Mouse (Mus musculus) left cerebral cortex, adult 11 months (tissue): ENCODE measurements around the gene H2-M10.5.
"Not testable (repeated sequence)": the region's sequence is repeated elsewhere in the genome, so short reads cannot be mapped to it uniquely, and the experiment has no call there.

Experiments used
- DNase-seq: peaks from one replicate; pipeline ENCODE4 v3.0.0; 2022; ENCODE audit warnings: low spot score

H2-M10.5 gene

GRCm38 (mm10) chr17:36772610-36773009, at the start of gene H2-M10.5:
Gene H2-M10.5, plus strand, starts transcription at chr17:36772910.
- DNase-seq, result not testable (repeated sequence)

GRCm38 (mm10) chr17:36726046-36726445, 46.7 kb upstream of the H2-M10.5 start:
- DNase-seq, result peak; percentile 3

DNA sequence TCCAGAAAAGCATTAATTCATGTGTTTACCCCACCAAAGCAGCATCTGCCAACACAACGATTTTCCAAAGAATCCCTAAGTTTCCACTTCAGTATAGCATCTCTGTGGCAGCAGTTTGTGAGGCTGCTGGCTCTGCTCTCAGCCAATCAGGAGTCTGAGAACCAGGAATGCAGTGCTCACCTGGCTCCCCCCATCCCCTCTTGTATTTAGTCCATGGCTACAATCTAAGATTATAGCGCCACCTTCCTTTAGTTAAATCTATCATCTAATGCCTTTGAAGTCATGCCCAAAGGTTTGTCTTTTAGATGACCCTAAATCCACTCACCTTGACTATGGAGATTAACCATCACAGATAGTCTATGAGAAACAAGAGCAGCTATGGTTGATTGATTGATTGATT, 8.9 kb upstream of the H2-M10.5 start:
- DNase-seq, result no peak

DNA sequence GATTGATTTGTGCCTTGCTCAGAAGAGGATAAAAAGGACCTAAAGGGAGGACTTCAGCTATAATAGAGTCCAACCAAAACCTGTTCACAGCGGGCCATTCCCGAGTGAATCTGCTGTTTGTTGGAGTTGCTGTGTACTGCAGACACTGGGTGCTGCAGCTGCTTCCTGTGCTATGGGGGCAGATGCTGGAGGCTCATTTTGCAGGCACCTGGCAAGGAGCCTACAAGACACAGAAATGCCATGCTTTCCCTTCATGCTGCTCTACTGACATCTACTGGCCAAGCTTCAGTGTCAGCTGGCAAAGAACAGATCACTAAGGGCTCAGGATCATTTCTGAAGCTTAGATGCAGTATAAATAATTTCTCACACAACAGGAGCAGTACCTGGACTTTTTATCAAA, 8.5 kb upstream of the H2-M10.5 start:
- DNase-seq, result peak; percentile 28

DNA sequence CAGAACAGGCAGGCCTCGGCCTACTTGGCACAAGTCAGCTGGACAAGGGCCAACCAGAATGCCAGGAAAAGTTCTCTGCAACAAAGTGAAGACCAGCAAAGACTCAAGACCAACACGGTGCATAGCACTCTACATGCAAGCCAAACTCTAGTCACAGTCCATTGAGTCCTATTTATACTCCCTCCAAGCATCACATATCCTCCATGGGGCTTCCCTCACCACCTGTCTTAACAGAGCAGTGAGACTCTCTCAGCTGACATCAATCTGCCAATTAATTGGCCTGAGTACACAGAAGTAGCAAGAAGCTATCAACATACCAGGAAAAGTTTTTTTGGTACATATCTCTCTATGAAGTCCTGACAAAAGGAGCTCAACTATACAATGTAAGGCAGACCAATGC, 7.3 kb upstream of the H2-M10.5 start:
- not testable (repeated sequence) for DNase-seq

GRCm38 (mm10) chr17:36781533-36781932, 8.8 kb downstream of the H2-M10.5 start:
- no peak for DNase-seq

DNA sequence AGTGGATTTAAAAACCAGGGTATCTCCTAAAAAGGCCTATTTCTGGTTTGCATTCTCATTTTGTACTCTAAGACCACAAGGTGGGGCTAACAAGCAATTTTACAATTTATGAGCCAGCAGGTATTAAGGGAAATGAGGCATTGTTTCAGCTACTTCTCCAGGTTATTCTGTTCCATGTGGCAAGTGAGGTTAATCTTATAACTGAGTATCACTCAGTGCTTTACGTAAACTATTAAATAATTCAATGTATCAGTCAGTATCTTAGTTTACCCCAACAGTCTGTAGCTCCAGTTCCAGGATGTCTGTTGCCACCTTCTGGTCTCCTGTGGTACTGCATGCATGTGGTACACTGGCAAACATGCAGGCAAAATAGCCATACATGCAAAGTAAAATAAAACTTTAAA, 13.8 kb downstream of the H2-M10.5 start:
- peak; percentile 10 for DNase-seq

GRCm38 (mm10) chr17:36788351-36788750, 15.6 kb downstream of the H2-M10.5 start:
- DNase-seq, result no peak

DNA sequence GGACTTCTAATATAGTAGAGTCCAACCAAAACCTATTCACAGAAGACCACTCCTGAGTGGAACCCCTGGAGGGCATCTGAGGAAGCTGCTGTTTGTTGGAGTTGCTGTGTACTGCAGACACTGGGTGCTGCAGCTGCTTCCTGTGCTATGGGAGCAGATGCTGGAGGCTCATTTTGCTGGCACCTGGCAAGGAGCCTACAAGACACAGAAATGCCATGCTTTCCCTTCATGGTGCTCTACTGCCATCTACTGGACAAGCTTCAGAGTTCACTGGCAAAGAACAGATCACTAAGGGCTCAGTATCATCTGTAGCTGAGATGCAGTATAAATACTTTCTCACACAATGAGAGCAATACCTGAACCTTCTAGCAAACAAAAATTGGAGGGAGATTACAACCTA, 16.1 kb downstream of the H2-M10.5 start:
- peak; percentile 76 for DNase-seq

- DNase-seq, result no peak
Observed at GRCm38 (mm10) chr17:36799493-36799892, 26.8 kb downstream of the H2-M10.5 start.

DNA sequence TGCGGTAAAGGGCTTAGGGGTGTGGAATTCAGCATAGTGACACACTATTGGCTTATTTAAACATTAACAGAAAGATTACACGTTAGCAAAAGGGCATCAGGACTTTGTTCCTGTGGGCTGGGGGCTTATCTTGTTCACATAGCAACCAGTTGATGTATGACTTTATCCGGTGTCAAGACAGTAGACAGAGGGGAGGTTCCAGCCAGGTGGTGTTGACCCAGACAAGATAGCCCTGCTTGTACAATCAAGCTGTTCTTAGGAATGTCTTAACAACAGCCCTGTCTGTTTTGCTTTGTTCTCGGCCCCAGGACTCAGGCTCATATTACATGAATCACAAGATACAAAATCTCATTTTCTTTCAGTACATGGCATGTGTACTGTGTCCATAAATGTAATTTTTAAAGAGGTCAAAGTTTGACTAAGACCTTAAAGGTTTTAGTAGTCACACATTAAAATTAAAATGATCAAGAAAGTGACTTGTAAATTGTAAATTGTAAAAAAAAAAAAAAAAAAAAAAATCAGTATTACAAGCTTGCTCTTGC, 27.3 kb downstream of the H2-M10.5 start:
- DNase-seq, result not testable (repeated sequence)

DNA sequence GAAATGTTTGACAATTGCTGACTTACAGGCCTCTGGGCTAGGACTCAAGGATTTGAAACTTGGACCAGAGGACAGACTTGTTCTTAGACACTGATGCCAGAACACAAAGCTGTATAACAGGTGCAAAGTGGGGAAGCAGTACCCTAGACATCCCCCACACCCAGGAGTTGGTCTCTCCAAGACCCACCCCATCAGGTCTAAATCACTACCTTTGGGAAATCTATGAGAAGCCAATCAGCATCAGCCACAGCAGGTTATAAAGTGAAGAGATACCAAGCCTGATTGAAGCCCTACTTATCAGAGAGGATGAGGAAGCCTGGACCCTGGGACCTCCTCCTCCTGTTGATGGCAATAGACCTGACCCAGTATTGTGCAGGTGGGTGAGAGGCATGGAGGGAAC, 39.2 kb downstream of the H2-M10.5 start, which contains the start of gene H2-M10.6:
Gene H2-M10.6 (plus strand): TSS at position 301 of the 400 bp plus-strand sequence.
- DNase-seq, result no peak

DNA sequence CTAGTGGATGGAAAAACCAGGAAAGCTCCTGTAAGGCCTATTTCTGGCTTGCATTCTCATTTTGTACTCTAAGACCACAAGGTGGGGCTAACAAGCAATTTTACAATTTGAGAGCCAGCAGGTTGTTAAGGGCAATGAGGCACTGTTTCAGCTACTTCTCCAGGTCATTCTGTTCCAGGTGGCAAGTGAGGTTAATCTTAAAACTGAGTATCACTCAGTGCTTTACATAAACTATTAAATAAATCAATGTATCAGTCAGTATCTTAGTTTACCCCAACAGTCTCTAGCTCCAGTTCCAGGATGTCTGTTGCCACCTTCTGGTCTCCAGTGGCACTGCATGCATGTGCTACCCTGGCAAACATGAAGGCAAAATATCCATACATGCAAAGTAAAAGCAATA, 51.3 kb downstream of the H2-M10.5 start:
- peak; percentile 37 for DNase-seq

DNA sequence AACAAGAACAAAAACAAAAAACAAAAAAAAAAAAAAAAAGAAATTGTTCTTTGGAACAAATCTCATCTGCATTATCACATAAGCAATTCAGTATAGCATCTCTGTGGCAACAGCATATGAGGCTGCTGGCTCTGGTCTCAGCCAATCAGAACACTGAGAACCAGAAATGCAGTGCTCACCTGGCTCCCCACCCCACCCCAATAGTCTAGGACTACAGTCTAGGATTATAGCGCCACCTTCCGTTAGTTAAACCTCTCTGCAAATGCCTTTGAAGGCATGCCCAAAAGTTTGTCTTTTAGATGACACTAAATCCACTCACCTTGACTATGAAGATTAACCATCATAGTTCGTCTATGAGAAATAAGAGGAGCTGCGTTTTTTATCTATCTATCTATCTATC, 52.8 kb downstream of the H2-M10.5 start:
- DNase-seq, result no peak
